Mouse (Mus musculus) cerebellum, adult 2 months (tissue): ENCODE data around the gene Colgalt1. TPM values are rescaled to one million over a fixed set of nuclear protein-coding genes. Genes with fewer than 3 reads are reported as not detected.
A peak's percentile ranks its signal among the peaks of the same experiment; 100 is the strongest.

ENCODE experiments used
- DNase-seq, 2 experiments: peaks; one replicate each; pipeline ENCODE4 v3.0.0; 2021
- H3K27ac ChIP-seq: fragments of 200-500 bp; 2 replicates; pipeline ENCODE4 v1.5.1; 2012; ENCODE audit warnings: low read length, control low read depth, inconsistent platforms; ENCODE audit not compliant: insufficient read depth
- H3K27me3 ChIP-seq: fragments of 200-500 bp; 2 replicates; pipeline ENCODE4 v1.6.1; 2012; ENCODE audit warnings: inconsistent platforms, mild to moderate bottlenecking, low read length, moderate library complexity; ENCODE audit not compliant: control insufficient read depth, insufficient read depth
- H3K4me1 ChIP-seq: fragments of 200-500 bp; 2 replicates; pipeline ENCODE4 v1.6.1; 2011; ENCODE audit warnings: low read length; ENCODE audit not compliant: control insufficient read depth, insufficient read depth
- H3K4me3 ChIP-seq: fragments of 200-500 bp; replicated peaks from 2 replicates; pipeline ENCODE3; 2011; ENCODE audit warnings: mild to moderate bottlenecking, low read depth, low read length, control low read depth; ENCODE audit not compliant: insufficient read depth
- CTCF ChIP-seq: fragments of 200-500 bp; IDR thresholded peaks from 2 replicates; pipeline ENCODE4 v1.5.1; 2011; ENCODE audit warnings: low read depth, mild to moderate bottlenecking, control low read depth, low read length, moderate library complexity, borderline replicate concordance; ENCODE audit not compliant: insufficient read depth
- POLR2A ChIP-seq: fragments of 200-500 bp; IDR thresholded peaks from 2 replicates; pipeline ENCODE4 v1.6.1; 2011; ENCODE audit warnings: low read length, control low read depth, borderline replicate concordance; ENCODE audit not compliant: insufficient read depth
- WGBS: fragments of 180-500 bp; shearing (Covaris S2); methylation state at CpG from one replicate; pipeline ENCODE4 v1.1.7; 2018; 5-methylcytosine and 5-hydroxymethylcytosine counted together
- polyA plus RNA-seq: library from polyadenylated mRNA; depleted of rRNA; stranded (reverse); fragments of >200 nt; gene quantifications from 2 replicates; pipeline ENCODE4 v1.2.3, GENCODE M21; 2012

Colgalt1 gene
- polyA plus RNA-seq, 1 experiment = 74.1 TPM

DNA sequence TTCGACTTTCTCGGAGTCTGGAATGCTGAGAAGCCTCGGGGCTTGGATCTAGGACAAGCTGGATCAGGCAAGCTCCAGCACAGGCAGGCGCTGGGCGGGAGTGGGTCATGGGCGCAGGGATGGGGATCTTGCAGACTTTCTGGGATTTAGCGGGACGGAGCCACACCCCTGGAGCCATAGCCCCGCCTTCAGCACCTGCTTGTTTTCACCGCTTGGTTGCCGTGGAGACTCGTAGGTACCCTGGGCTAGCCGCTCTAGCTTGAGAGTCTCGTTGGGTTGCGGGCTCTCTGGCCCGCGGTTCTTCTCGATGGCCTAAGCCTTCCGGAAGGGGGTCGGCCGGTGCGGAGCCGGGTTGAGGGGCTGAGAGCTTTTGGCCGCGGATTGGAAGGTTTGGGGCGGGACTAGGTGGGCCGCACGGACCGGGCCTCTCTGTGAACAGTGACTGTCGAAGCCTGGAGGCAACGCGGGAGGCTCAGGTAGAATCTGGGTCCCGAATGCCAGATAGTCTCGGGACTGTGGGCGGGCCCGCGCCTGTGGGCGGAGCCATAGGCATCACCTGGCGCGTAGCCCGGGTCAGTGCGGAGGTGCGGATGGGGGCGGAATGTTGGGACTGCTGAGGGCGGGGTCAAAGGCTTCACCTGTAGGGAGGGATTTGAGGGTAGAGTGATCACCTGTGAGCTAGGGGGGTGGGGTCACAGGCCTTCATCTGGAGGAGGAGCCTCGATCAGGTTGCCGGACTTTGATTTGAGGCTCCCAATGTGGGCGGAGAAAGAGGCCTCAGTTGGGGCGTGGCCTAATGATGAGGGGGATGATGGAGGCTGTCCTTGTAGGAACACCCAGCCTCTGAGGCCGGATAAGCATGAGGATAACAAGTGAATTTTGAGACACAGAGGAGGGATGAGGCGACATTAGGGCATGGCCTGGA, 41.2 kb upstream of the Colgalt1 start:
- Histone ChIP-seq H3K27me3 (no peaks in the 10 kb centered on the region), H3K4me3 (peak overlapping the region; percentile 92), H3K27ac (peak overlapping the region; percentile 87), H3K4me1 (peaks cover 12% of the 10 kb centered on the region)
- under 1% methylated on average over 51 of the region's 51 CpGs for WGBS
- peak; percentile 37; the same call in 1 of the 2 replicates for TF ChIP-seq POLR2A
- TF ChIP-seq CTCF = no peak
- DNase-seq = peak; percentile 95 to 97

DNA sequence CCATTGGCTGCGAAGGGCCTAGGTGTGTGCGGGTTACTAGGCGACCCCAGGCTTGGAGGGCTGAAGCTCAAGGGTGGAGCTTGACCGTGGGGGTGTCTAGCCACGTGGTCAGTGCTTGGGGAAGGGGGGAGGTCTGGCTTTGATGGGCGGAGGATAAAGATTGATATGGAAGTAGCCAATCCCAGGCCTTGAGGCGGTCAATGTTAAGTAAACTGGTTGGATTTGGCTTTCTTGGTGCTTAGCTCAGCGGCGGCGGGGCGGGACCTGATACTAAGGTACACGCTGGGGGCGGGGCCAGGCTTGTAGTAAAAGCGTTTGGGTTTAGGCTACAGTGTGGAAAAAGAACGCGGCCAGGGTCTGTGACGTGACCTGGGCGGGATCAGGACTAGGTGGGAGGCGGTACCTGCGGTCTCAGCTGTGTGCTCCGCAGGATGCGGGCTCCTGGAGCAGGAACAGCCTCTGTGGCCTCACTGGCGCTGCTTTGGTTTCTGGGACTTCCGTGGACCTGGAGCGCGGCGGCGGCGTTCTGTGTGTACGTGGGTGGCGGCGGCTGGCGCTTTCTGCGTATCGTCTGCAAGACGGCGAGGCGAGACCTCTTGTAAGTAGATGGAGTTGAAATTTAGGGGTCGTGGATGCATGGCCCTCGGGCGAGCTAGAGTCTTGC, 40.4 kb upstream of the Colgalt1 start:
- no peak for TF ChIP-seq CTCF
- peak; percentile 72 for TF ChIP-seq POLR2A
- 1% methylated on average over 41 of the region's 41 CpGs for WGBS
- DNase-seq = peak; percentile 97 to 98
- H3K4me1 ChIP-seq = peaks cover 12% of the 10 kb centered on the region
- H3K4me3 ChIP-seq = peak overlapping the region; percentile 92
- no peaks in the 10 kb centered on the region for H3K27me3 ChIP-seq
- peak overlapping the region; percentile 87 for H3K27ac ChIP-seq

DNA sequence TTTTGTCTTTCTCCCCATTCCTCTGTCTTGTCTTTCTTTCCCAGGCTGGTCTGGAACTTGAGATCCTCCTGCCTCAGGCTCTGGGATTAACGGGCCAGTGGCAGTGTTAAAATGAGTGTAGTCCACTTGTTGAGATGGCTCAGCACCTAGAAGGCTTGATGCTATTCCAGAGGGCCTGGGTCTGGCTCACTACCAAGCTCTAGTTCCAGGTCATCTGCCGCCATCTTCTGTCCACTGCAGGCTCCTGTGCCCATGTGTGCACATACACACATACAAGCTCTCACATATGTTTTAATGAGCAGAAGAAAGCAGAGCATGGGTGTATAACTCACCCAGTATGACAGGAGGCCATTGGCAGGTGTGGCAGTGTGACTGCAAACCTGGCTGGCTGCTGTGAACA, 38.7 kb upstream of the Colgalt1 start:
- WGBS = 31% methylated on average over 2 of the region's 2 CpGs
- DNase-seq = peak; percentile 40
- Histone ChIP-seq H3K27ac (peak overlapping the region; percentile 17; the same call in 1 of the 2 replicates), H3K4me3 (peak overlapping the region; percentile 11), H3K27me3 (no peaks in the 10 kb centered on the region), H3K4me1 (peaks cover 12% of the 10 kb centered on the region)
- TF ChIP-seq POLR2A (no peak), CTCF (0 out of 2 replicates have a peak, but pooled peaks have one; percentile 2)

DNA sequence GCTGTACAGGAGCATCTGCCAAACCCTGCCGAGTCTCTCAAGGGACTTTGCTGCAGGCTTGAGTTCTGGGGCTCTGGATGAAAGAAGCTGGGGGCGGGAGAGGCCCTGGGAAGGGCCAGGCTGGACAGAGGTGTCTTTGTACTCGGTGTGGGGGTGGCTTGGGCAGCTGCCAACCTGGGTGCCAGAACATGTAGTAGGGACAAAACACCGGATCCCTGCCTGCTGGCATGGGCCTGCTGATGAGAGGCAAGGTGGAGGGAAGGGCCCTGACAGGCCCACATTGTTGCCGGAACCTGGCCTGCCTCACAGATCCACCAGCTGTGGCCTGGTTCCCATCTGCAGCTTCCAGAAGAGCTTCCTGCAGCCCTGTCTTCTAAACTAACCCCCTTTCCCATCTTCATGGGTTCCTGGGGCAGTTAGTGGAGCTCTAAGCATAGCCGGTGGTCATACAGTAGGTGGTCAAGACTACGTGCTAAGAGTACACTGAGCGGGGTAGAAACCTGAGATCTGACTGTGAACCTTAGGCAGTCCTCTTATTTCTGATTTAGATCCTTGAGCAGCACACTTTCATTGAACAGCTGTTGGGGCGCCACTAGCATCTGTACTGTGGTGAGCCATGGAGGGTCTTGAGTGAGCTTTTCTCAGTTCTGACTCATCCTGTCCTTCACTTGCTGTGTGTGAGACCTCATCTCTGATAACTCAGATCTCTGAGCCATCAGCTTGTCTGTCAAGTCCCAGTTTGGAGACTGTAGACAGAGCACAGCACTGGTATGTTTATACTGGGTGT, 37.8 kb upstream of the Colgalt1 start:
- Histone ChIP-seq H3K4me1 (peaks cover 12% of the 10 kb centered on the region), H3K4me3 (no peak overlapping the region), H3K27ac (peak overlapping the region; percentile 10; the same call in 1 of the 2 replicates), H3K27me3 (no peaks in the 10 kb centered on the region)
- peak; percentile 68 to 75 for DNase-seq
- no peak for TF ChIP-seq POLR2A
- no peak for TF ChIP-seq CTCF
- WGBS = 35% methylated on average over 9 of the region's 9 CpGs

DNA sequence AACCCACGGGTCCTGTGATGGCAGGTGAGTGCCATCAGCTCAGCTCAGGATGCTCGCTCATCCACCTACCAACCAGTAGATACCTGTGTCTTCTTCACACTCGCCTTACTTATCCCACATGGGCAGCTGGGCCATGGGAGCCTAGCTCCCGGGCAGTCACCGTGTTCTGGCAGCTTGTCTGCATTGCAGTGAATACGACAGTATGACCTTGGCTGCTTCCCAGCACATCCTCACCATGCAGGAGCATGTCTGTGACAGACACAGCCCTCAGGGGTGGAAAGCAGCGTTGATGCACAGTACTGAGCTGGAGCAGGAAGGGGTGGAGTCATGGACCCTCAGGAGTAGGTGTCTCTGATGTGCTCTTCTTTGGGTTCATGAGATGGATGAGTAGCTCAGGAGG, 36.4 kb upstream of the Colgalt1 start:
- DNase-seq = no peak
- Histone ChIP-seq H3K27me3 (no peaks in the 10 kb centered on the region), H3K4me1 (peaks cover 15% of the 10 kb centered on the region), H3K4me3 (no peak overlapping the region), H3K27ac (no peak overlapping the region)
- no peak for TF ChIP-seq CTCF
- TF ChIP-seq POLR2A = no peak
- WGBS = 45% methylated on average over 7 of the region's 7 CpGs

DNA sequence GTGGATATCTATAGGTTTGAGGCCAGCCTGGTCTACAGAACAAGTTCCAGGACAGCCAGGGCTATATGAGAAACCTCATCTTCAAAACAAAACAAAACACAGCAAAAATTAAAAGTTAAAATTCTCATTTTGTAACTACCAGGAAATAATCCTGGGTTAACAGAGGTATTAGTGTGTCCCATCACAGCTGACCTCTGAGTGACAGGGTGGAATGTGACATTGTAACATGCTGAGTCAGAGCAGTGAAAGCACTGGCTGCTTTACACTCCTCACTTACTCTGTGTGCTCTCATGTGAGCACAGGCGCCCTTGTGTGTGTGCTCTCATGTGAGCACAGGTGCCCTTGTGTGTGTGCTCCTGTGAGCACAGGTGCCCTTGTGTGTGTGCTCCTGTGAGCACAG, 35.8 kb upstream of the Colgalt1 start:
- Histone ChIP-seq H3K4me3 (no peak overlapping the region), H3K27ac (no peak overlapping the region), H3K4me1 (peaks cover 21% of the 10 kb centered on the region), H3K27me3 (no peaks in the 10 kb centered on the region)
- DNase-seq = no peak
- WGBS = 78% methylated on average over 1 of the region's 1 CpGs
- TF ChIP-seq POLR2A = no peak
- TF ChIP-seq CTCF = no peak

DNA sequence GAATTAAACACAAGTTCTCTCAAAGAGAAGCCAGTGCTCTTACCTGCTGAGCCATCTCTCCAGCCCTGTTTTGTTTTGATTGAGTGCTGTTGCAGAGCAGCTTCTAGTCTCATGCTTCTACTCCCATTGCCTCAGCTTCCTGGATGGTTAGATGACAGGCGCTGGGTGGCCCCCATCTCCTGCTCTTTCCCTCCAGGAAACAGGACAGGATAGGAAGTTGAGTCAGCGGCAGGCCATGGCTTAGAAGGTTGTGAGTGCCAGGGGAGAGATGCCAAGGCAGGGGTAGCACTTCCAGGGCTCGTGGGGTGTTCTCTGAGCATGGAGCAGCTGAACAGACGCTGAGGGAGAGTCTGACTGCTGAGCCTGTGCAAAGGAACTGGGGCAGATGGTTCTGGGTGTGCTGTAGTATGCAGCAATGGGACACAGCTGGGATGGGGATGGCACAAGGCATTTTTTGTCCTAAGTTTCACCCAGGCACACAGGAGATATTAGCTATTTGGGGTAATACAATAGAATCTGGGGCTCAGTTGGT, 32.9 kb upstream of the Colgalt1 start:
- Histone ChIP-seq H3K27me3 (no peaks in the 10 kb centered on the region), H3K4me1 (peaks cover 17% of the 10 kb centered on the region), H3K4me3 (no peak overlapping the region), H3K27ac (no peak overlapping the region)
- TF ChIP-seq CTCF = no peak
- no peak for TF ChIP-seq POLR2A
- peak in 1 of 2 experiments; percentile 45 for DNase-seq
- 12% methylated on average over 4 of the region's 4 CpGs for WGBS
